Mouse (Mus musculus) neural tube, embryonic 13.5 days (tissue): ENCODE data around the gene Kctd20. TPM values are rescaled to one million over a fixed set of nuclear protein-coding genes. Genes with fewer than 3 reads are reported as not detected.

ENCODE experiments used
- ATAC-seq: fragments of 200-750 bp; cut with Nextera tagmentation; 2 replicates; pipeline ENCODE4 v1.8.0; 2017; ENCODE audit warnings: low read depth, mild to moderate bottlenecking, moderate TSS enrichment, moderate library complexity
- H3K27ac ChIP-seq: fragments of 300-500 bp; sonication (generic); replicated peaks from 2 replicates; pipeline ENCODE4 v1.5.1; 2015; ENCODE audit warnings: moderate library complexity, mild to moderate bottlenecking, inconsistent platforms
- H3K27me3 ChIP-seq: fragments of 300-500 bp; sonication (generic); 2 replicates; pipeline ENCODE4 v1.6.1; 2015; ENCODE audit warnings: mild to moderate bottlenecking, inconsistent platforms
- H3K36me3 ChIP-seq: fragments of 300-500 bp; sonication (generic); 2 replicates; pipeline ENCODE4 v1.6.1; 2015; ENCODE audit warnings: mild to moderate bottlenecking, inconsistent platforms
- H3K4me1 ChIP-seq: fragments of 300-500 bp; sonication (generic); replicated peaks from 2 replicates; pipeline ENCODE4 v1.6.1; 2015; ENCODE audit warnings: inconsistent platforms
- H3K4me2 ChIP-seq: fragments of 300-500 bp; sonication (generic); 2 replicates; pipeline ENCODE4 v1.6.1; 2015; ENCODE audit warnings: inconsistent platforms, mild to moderate bottlenecking, moderate library complexity
- H3K4me3 ChIP-seq: fragments of 300-500 bp; sonication (generic); 2 replicates; pipeline ENCODE4 v1.5.1; 2015; ENCODE audit warnings: mild to moderate bottlenecking, inconsistent platforms
- H3K9ac ChIP-seq: fragments of 300-500 bp; sonication (generic); 2 replicates; pipeline ENCODE4 v1.6.1; 2015; ENCODE audit warnings: moderate library complexity, mild to moderate bottlenecking, inconsistent platforms
- H3K9me3 ChIP-seq: fragments of 300-500 bp; sonication (generic); 2 replicates; pipeline ENCODE4 v1.6.1; 2016; ENCODE audit warnings: inconsistent platforms
- WGBS: fragments of 180-500 bp; shearing (Covaris S2); methylation state at CpG from one replicate; pipeline ENCODE4 v1.1.7; 2015; 5-methylcytosine and 5-hydroxymethylcytosine counted together
- polyA plus RNA-seq: library from polyadenylated mRNA; unstranded; fragments of >200 nt; fragmentation: Nextera tagmentation; extraction: Ambion mirVana; gene quantifications from 2 replicates; pipeline ENCODE4 v1.2.1, GENCODE M21; 2015

Kctd20 gene
- polyA plus RNA-seq, 1 experiment from 2014 or later = 92.2 TPM

- Histone ChIP-seq H3K27me3 (no peaks in the 10 kb centered on the region), H3K9ac (no peak overlapping the region), H3K9me3 (no peaks in the 10 kb centered on the region), H3K27ac (no peak overlapping the region), H3K4me3 (no peak overlapping the region), H3K4me2 (no peak overlapping the region), H3K4me1 (no peaks in the 10 kb centered on the region), H3K36me3 (no peaks in the 10 kb centered on the region)
- 78% methylated on average over 10 of the region's 10 CpGs for WGBS
- ATAC-seq = no peak
Observed at GRCm38 (mm10) chr17:28936622-28937345, 15.0 kb upstream of the Kctd20 start.

GRCm38 (mm10) chr17:28940776-28941555 lies 10.8 kb upstream of the Kctd20 start:
- no peaks in the 10 kb centered on the region for H3K4me1 ChIP-seq
- no peaks in the 10 kb centered on the region for H3K9me3 ChIP-seq
- 88% methylated on average over 25 of the region's 25 CpGs for WGBS

GRCm38 (mm10) chr17:28942101-28942500 lies 9.6 kb upstream of the Kctd20 start:
- Histone ChIP-seq H3K27me3 (no peaks in the 10 kb centered on the region), H3K4me1 (no peaks in the 10 kb centered on the region), H3K9me3 (no peaks in the 10 kb centered on the region), H3K27ac (no peak overlapping the region), H3K36me3 (no peaks in the 10 kb centered on the region), H3K4me3 (no peak overlapping the region), H3K9ac (no peak overlapping the region), H3K4me2 (no peak overlapping the region)
- WGBS = 72% methylated on average over 10 of the region's 11 CpGs
- no peak for ATAC-seq

More at GRCm38 (mm10) chr17:28940776-28941555, 10.8 kb upstream of the Kctd20 start:
- no peak overlapping the region for H3K4me2 ChIP-seq
- no peak overlapping the region for H3K4me3 ChIP-seq
- H3K27ac ChIP-seq = no peak overlapping the region
- ATAC-seq = no peak
- no peaks in the 10 kb centered on the region for H3K36me3 ChIP-seq
- no peak overlapping the region for H3K9ac ChIP-seq
- no peaks in the 10 kb centered on the region for H3K27me3 ChIP-seq

- 90% methylated on average over 7 of the region's 7 CpGs for WGBS
- Histone ChIP-seq H3K9ac (no peak within 1 kb of the TSS), H3K9me3 (no peaks in the 10 kb centered on the region), H3K4me1 (no peaks in the 10 kb centered on the region), H3K27me3 (no peaks in the 10 kb centered on the region), H3K4me3 (no peak within 1 kb of the TSS), H3K27ac (no peak within 1 kb of the TSS), H3K4me2 (no peak within 1 kb of the TSS), H3K36me3 (no peaks in the 10 kb centered on the region)
- ATAC-seq = no peak
Observed at GRCm38 (mm10) chr17:28943740-28944139, 8.0 kb upstream of the Kctd20 start, which contains the start of gene Pxt1. Pxt1 (minus strand) TSS chr17:28943840.

DNA sequence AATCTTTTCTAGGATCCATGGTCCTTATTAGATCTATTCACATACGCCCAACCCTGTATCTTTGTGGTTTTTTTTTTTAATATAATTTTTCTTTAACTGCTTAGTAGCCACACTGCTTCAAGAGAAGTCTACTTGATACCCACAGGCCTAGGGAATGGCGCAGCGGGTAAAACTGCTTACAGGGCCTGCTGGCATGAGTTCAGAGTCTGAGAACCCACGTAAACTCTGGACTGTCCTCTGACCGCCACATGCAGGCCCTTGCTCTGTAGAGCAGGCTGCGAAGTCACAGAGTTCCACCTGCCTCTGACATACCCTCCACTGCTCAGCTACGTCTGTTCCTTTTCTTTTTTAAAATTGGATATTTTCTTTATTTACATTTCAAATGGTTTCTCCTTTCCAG lies 7.3 kb upstream of the Kctd20 start:
- ATAC-seq = no peak
- Histone ChIP-seq H3K36me3 (no peaks in the 10 kb centered on the region), H3K27me3 (no peaks in the 10 kb centered on the region), H3K4me2 (no peak overlapping the region), H3K9ac (no peak overlapping the region), H3K9me3 (no peaks in the 10 kb centered on the region), H3K27ac (no peak overlapping the region), H3K4me3 (no peak overlapping the region), H3K4me1 (no peaks in the 10 kb centered on the region)
- WGBS = 93% methylated on average over 7 of the region's 7 CpGs

DNA sequence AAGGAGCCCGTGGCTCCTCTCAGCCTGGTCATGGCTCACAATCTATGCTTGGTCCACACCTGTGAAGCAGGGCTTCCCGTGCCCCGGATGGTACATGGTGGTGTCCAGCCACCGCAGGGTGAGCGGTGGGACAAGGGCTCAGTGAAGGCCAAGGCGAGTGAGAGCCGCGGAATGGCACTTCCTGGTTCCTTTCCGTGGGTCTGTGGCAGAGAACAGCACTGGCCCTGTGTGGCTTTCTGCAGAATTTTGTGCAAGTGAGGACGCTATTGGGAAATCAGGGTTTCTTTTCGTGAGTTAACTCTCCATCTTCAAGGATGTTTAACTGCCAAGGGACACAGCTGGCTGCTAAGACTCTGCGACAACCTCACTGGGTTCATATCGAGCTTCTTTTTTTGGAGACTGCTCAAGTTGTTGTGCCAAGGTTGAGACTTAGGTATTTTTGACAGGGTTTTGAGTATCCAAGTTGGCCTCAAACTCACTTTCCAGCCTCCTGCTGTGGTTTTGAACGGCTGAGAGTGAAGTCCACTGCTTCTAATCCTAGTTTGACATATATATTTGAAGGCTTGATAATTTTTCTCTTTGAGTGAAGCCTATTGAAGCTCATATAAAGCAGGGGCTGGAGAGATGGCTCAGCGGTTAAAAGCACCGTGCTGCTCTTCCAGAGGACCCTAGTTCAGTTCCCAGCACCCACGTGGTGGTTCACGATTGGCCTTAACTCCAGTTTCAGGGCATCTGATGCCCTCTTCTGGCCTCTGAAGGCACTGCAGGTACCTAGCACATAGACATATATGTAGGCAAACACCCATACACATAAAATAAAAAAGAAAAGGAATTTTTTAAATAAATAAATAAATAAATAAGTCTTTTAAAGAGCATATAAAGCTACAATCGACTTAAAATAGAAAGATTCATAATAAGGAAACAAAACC lies 4.5 kb upstream of the Kctd20 start:
- Histone ChIP-seq H3K4me3 (no peak overlapping the region), H3K9me3 (no peaks in the 10 kb centered on the region), H3K4me2 (no peak overlapping the region), H3K27me3 (no peaks in the 10 kb centered on the region), H3K27ac (no peak overlapping the region), H3K9ac (no peak overlapping the region), H3K4me1 (peaks cover 8% of the 10 kb centered on the region), H3K36me3 (no peaks in the 10 kb centered on the region)
- ATAC-seq = no peak
- WGBS = 90% methylated on average over 19 of the region's 19 CpGs

DNA sequence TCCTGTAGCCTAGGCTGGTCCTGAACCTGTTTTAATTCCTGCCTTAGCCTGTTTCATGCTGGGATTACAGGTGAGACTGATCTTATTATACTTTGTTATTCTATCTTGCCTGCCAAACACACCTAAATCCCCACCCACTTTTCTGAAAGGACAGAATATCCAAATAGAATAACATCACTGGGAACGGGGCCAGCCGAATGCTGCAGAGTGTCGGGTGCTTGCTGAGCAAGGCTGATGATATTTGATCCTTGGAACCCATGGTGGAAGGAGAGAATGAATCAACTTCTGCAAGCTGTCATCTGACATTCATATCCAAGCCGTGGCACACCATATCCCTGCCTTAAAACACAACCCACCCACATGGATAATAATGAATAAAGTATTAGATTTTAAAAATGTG lies 3.1 kb upstream of the Kctd20 start:
- Histone ChIP-seq H3K4me1 (peaks cover 15% of the 10 kb centered on the region), H3K36me3 (no peaks in the 10 kb centered on the region), H3K4me2 (no peak overlapping the region), H3K9me3 (no peaks in the 10 kb centered on the region), H3K27ac (no peak overlapping the region), H3K27me3 (no peaks in the 10 kb centered on the region), H3K9ac (no peak overlapping the region), H3K4me3 (no peak overlapping the region)
- ATAC-seq = no peak
- WGBS = 71% methylated on average over 4 of the region's 4 CpGs

DNA sequence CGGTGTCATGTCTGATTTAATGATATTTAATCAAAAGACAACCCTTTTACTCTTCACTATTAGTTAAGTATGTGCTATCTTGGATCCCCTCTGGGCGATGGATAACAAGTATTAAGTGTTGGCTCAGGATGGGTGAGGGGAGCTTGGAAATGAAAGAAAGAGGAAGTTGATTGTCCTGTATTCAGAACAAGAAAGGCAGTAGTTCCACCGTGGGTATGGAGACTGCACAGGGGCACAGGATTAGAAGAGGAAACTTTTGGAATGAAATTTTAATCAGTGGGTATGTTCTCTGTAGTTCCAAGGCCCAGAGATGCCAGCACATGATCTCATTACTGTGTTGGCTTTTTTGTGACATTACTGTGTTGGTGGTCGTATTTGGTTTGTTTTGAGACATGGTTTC lies 999 bp upstream of the Kctd20 start:
- H3K9ac ChIP-seq = no peak overlapping the region
- no peak for ATAC-seq

GRCm38 (mm10) chr17:28953251-28953650 lies 1.5 kb downstream of the Kctd20 start:
- Histone ChIP-seq H3K27me3 (no peaks in the 10 kb centered on the region), H3K9me3 (0 out of 2 replicates have a peak, but pooled peaks cover 3% of the 10 kb centered on the region), H3K4me3 (peak overlapping the region; percentile 87), H3K36me3 (peaks cover 11% of the 10 kb centered on the region), H3K9ac (peak overlapping the region; percentile 91), H3K4me2 (peak overlapping the region; percentile 95), H3K4me1 (peaks cover 27% of the 10 kb centered on the region), H3K27ac (peak overlapping the region; percentile 97; the same call in 1 of the 2 replicates)
- 25% methylated on average over 9 of the region's 9 CpGs for WGBS
- ATAC-seq = no peak

More for the DNA sequence above, 999 bp upstream of the Kctd20 start:
- Histone ChIP-seq H3K4me1 (peaks cover 27% of the 10 kb centered on the region), H3K9me3 (no peaks in the 10 kb centered on the region), H3K36me3 (no peaks in the 10 kb centered on the region), H3K27me3 (no peaks in the 10 kb centered on the region), H3K4me2 (no peak overlapping the region), H3K27ac (no peak overlapping the region), H3K4me3 (no peak overlapping the region)
- 85% methylated on average over 4 of the region's 4 CpGs for WGBS

- 95% methylated on average over 9 of the region's 9 CpGs for WGBS
- no peak for ATAC-seq
- Histone ChIP-seq H3K9ac (peak overlapping the region; percentile 91; the same call in 1 of the 2 replicates), H3K4me1 (peaks cover 27% of the 10 kb centered on the region), H3K4me3 (no peak overlapping the region), H3K27me3 (no peaks in the 10 kb centered on the region), H3K36me3 (peaks cover 12% of the 10 kb centered on the region), H3K9me3 (0 out of 2 replicates have a peak, but pooled peaks cover 3% of the 10 kb centered on the region), H3K27ac (no peak overlapping the region), H3K4me2 (peak overlapping the region; percentile 95)
Observed at GRCm38 (mm10) chr17:28954416-28954815, 2.7 kb downstream of the Kctd20 start.

- 85% methylated on average over 10 of the region's 10 CpGs for WGBS
- H3K27me3 ChIP-seq = no peaks in the 10 kb centered on the region
- no peak overlapping the region for H3K9ac ChIP-seq
- peaks cover 66% of the 10 kb centered on the region for H3K36me3 ChIP-seq
- ATAC-seq = no peak
- H3K27ac ChIP-seq = no peak overlapping the region
- no peak overlapping the region for H3K4me3 ChIP-seq
- H3K9me3 ChIP-seq = 0 out of 2 replicates have a peak, but pooled peaks cover 3% of the 10 kb centered on the region
- no peak overlapping the region for H3K4me2 ChIP-seq
- H3K4me1 ChIP-seq = no peaks in the 10 kb centered on the region
Observed at GRCm38 (mm10) chr17:28960597-28960996, 8.8 kb downstream of the Kctd20 start.
